Mouse (Mus musculus): Measurements from ENCODE around the gene Mta3. TPM values are rescaled to one million over a fixed set of nuclear protein-coding genes. Genes with fewer than 3 reads are reported as not detected.

The Mta3 gene
- polyA plus RNA-seq, 2 experiments: 43.1 to 47.8 TPM

- DNase-seq (ENCODE audit: low spot score): no peak
- Histone ChIP-seq H3K9ac (ENCODE audit: low read depth, low read length, severe bottlenecking) (no peak overlapping the region), H3K9me3 (ENCODE audit: control insufficient read depth, low read length) (no peaks in the 10 kb centered on the region), H3K27ac (replicated peaks; ENCODE audit: low read depth, low read length) (no peak overlapping the region), H3K27me3 (ENCODE audit: control insufficient read depth, insufficient read depth, low read length) (no peaks in the 10 kb centered on the region), H3K36me3 (ENCODE audit: control insufficient read depth, insufficient read depth, low read length) (peaks cover 30% of the 10 kb centered on the region), H3K4me1 (ENCODE audit: control insufficient read depth, insufficient read depth, low read length) (no peaks in the 10 kb centered on the region), H3K4me3 (replicated peaks; ENCODE audit: low read length) (no peak overlapping the region), H3K4me2 (replicated peaks; ENCODE audit: low read depth, low read length, severe bottlenecking) (no peak overlapping the region)
- WGBS: 92% methylated on average over 4 of the region's 4 CpGs
- TF ChIP-seq POLR2A (IDR thresholded peaks at IDR 0.05; ENCODE audit: borderline replicate concordance, extremely low read depth, insufficient read depth, insufficient read length): no peak
- ATAC-seq (ENCODE audit: low FRiP score, low read depth): no peak
These were observed 107.1 kb downstream of the Mta3 start for GRCm38 (mm10) chr17:83813050-83813449.

DNA sequence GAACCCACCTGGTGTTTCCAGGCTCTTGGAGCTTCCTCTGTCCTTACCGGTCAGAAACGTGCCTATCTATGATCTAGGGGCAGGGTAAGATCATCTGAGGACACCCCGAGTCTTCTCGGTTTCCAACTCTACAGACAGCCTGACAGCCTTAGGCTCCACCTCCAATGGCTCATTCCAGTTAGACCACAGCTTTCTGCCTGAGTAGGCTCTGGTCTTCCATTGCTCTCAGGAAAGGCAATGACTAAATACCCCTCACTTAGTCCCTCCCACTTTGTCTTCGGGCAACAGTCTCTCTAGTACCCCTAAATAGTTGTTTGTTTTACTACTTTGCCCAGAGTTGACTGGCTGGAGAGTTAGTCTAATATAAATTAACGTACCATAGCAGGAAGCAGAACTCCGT lies 111.0 kb downstream of the Mta3 start:
- H3K36me3 ChIP-seq (ENCODE audit: control insufficient read depth, insufficient read depth, low read length): peaks cover 11% of the 10 kb centered on the region; the same call in 1 of the 2 replicates
- H3K4me2 ChIP-seq (replicated peaks; ENCODE audit: low read depth, low read length, severe bottlenecking): no peak overlapping the region
- ATAC-seq (ENCODE audit: low FRiP score, low read depth) (no peak), DNase-seq (ENCODE audit: low spot score) (no peak)
- no peak for TF ChIP-seq POLR2A (IDR thresholded peaks at IDR 0.05; ENCODE audit: borderline replicate concordance, extremely low read depth, insufficient read depth, insufficient read length)
- H3K27me3 ChIP-seq (ENCODE audit: control insufficient read depth, insufficient read depth, low read length): no peaks in the 10 kb centered on the region
- no peaks in the 10 kb centered on the region for H3K4me1 ChIP-seq (ENCODE audit: control insufficient read depth, insufficient read depth, low read length)
- no peak overlapping the region for H3K27ac ChIP-seq (replicated peaks; ENCODE audit: low read depth, low read length)
- no peaks in the 10 kb centered on the region for H3K9me3 ChIP-seq (ENCODE audit: control insufficient read depth, low read length)
- WGBS: 73% methylated on average over 7 of the region's 7 CpGs
- H3K9ac ChIP-seq (ENCODE audit: low read depth, low read length, severe bottlenecking): no peak overlapping the region
- no peak overlapping the region for H3K4me3 ChIP-seq (replicated peaks; ENCODE audit: low read length)

DNA sequence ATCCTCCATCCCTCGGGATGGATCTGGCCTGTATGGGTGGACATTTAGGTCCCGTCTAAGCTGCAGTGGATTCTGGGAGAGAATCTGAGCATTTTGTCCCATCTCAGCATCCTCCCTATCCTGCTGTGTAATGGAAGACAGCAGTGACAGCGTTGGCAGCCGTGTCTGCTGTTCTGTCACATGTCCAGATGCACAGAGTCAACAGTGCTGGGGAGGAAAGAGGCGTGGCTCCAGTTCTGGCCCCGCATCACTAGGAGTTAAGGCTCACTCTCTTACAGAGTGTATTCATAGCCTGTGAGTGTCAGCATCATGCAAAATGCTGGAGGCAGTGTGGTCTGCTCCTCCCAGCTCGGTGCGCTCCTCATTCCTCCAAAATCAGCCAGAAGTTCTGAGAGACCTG lies 113.5 kb downstream of the Mta3 start:
- Histone ChIP-seq H3K9ac (ENCODE audit: low read depth, low read length, severe bottlenecking) (no peak overlapping the region), H3K4me1 (ENCODE audit: control insufficient read depth, insufficient read depth, low read length) (no peaks in the 10 kb centered on the region), H3K36me3 (ENCODE audit: control insufficient read depth, insufficient read depth, low read length) (0 out of 2 replicates have a peak, but pooled peaks cover 5% of the 10 kb centered on the region), H3K4me3 (replicated peaks; ENCODE audit: low read length) (no peak overlapping the region), H3K4me2 (replicated peaks; ENCODE audit: low read depth, low read length, severe bottlenecking) (no peak overlapping the region), H3K9me3 (ENCODE audit: control insufficient read depth, low read length) (no peaks in the 10 kb centered on the region), H3K27me3 (ENCODE audit: control insufficient read depth, insufficient read depth, low read length) (no peaks in the 10 kb centered on the region), H3K27ac (replicated peaks; ENCODE audit: low read depth, low read length) (no peak overlapping the region)
- 71% methylated on average over 8 of the region's 8 CpGs for WGBS
- DNase-seq (ENCODE audit: low spot score) (no peak), ATAC-seq (ENCODE audit: low FRiP score, low read depth) (no peak)
- TF ChIP-seq POLR2A (IDR thresholded peaks at IDR 0.05; ENCODE audit: borderline replicate concordance, extremely low read depth, insufficient read depth, insufficient read length): no peak

GRCm38 (mm10) chr17:83820701-83821100 lies 114.7 kb downstream of the Mta3 start:
- Histone ChIP-seq H3K9me3 (ENCODE audit: control insufficient read depth, low read length) (no peaks in the 10 kb centered on the region), H3K27ac (replicated peaks; ENCODE audit: low read depth, low read length) (no peak overlapping the region), H3K27me3 (ENCODE audit: control insufficient read depth, insufficient read depth, low read length) (no peaks in the 10 kb centered on the region), H3K9ac (ENCODE audit: low read depth, low read length, severe bottlenecking) (no peak overlapping the region), H3K36me3 (ENCODE audit: control insufficient read depth, insufficient read depth, low read length) (no peaks in the 10 kb centered on the region), H3K4me1 (ENCODE audit: control insufficient read depth, insufficient read depth, low read length) (no peaks in the 10 kb centered on the region), H3K4me2 (replicated peaks; ENCODE audit: low read depth, low read length, severe bottlenecking) (no peak overlapping the region), H3K4me3 (replicated peaks; ENCODE audit: low read length) (no peak overlapping the region)
- ATAC-seq (ENCODE audit: low FRiP score, low read depth) (no peak), DNase-seq (ENCODE audit: low spot score) (no peak)
- 84% methylated on average over 5 of the region's 5 CpGs for WGBS
- no peak for TF ChIP-seq POLR2A (IDR thresholded peaks at IDR 0.05; ENCODE audit: borderline replicate concordance, extremely low read depth, insufficient read depth, insufficient read length)

DNA sequence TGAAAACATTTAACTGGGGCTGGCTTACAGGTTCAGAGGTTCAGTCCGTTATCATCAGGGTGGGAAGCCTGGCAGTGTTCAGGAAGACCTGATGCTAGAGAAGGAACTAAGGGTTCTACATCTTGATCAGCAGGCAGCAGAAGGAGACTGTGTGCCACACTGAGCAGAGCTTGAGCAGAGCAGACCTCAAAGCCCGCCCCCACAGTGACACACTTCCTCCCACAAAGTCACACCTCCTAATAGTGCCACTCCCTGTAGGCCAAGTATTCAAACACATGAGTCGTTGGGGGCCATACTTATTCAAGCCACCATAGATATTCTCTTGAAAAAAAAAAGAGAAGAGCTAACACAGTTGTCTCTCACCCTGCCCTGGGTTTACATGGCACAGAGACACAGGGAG lies 115.9 kb downstream of the Mta3 start:
- TF ChIP-seq POLR2A (IDR thresholded peaks at IDR 0.05; ENCODE audit: borderline replicate concordance, extremely low read depth, insufficient read depth, insufficient read length): no peak
- H3K9ac ChIP-seq (ENCODE audit: low read depth, low read length, severe bottlenecking): no peak overlapping the region
- H3K27ac ChIP-seq (replicated peaks; ENCODE audit: low read depth, low read length): no peak overlapping the region
- no peak overlapping the region for H3K4me3 ChIP-seq (replicated peaks; ENCODE audit: low read length)
- no peaks in the 10 kb centered on the region for H3K9me3 ChIP-seq (ENCODE audit: control insufficient read depth, low read length)
- no peak for ATAC-seq (ENCODE audit: low FRiP score, low read depth)
- H3K4me2 ChIP-seq (replicated peaks; ENCODE audit: low read depth, low read length, severe bottlenecking): no peak overlapping the region
- no peak for DNase-seq (ENCODE audit: low spot score)
- no peaks in the 10 kb centered on the region for H3K27me3 ChIP-seq (ENCODE audit: control insufficient read depth, insufficient read depth, low read length)
- 90% methylated on average over 3 of the region's 3 CpGs for WGBS
- no peaks in the 10 kb centered on the region for H3K4me1 ChIP-seq (ENCODE audit: control insufficient read depth, insufficient read depth, low read length)
- H3K36me3 ChIP-seq (ENCODE audit: control insufficient read depth, insufficient read depth, low read length): no peaks in the 10 kb centered on the region

DNA sequence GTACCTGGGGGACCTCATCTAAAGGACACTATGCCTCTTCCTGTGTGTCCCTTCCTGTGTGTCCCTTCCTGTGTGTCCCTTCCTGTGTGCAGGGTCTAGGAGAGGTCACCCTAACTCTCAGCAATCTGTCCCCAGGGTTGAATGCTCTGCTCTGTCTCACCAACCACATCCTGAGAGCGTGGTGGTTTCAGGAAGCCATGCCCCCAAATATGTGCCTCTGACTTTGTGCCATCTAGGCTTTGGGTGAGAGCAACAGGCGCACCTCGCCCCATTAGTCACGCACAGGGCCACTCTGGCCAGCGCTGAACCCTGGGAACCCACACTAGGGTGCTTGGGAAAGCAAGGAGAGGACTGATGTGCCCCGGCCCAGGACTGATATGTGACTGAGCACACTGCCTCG lies 117.9 kb downstream of the Mta3 start:
- TF ChIP-seq POLR2A (IDR thresholded peaks at IDR 0.05; ENCODE audit: borderline replicate concordance, extremely low read depth, insufficient read depth, insufficient read length): no peak
- DNase-seq (ENCODE audit: low spot score) (no peak), ATAC-seq (ENCODE audit: low FRiP score, low read depth) (no peak)
- Histone ChIP-seq H3K4me1 (ENCODE audit: control insufficient read depth, insufficient read depth, low read length) (no peaks in the 10 kb centered on the region), H3K27ac (replicated peaks; ENCODE audit: low read depth, low read length) (no peak overlapping the region), H3K36me3 (ENCODE audit: control insufficient read depth, insufficient read depth, low read length) (no peaks in the 10 kb centered on the region), H3K27me3 (ENCODE audit: control insufficient read depth, insufficient read depth, low read length) (no peaks in the 10 kb centered on the region), H3K4me3 (replicated peaks; ENCODE audit: low read length) (no peak overlapping the region), H3K4me2 (replicated peaks; ENCODE audit: low read depth, low read length, severe bottlenecking) (no peak overlapping the region), H3K9me3 (ENCODE audit: control insufficient read depth, low read length) (no peaks in the 10 kb centered on the region), H3K9ac (ENCODE audit: low read depth, low read length, severe bottlenecking) (no peak overlapping the region)
- WGBS: 91% methylated on average over 7 of the region's 7 CpGs

Data from limb, embryonic 14.5 days (tissue).